Mouse (Mus musculus) frontal cortex, postnatal 36 days (tissue): ENCODE measurements at regions not wholly inside any gene's neighbourhood (a gene's known extent, or its start where the extent isn't known, plus 50 kb on each side); places are given as distances from the start of the nearest gene placed in this dataset.

ENCODE experiments used
- DNase-seq, 2 experiments: peaks; one replicate each; pipeline ENCODE4 v3.0.0; 2022; ENCODE audit warnings: low spot score in 2 of 2

DNA sequence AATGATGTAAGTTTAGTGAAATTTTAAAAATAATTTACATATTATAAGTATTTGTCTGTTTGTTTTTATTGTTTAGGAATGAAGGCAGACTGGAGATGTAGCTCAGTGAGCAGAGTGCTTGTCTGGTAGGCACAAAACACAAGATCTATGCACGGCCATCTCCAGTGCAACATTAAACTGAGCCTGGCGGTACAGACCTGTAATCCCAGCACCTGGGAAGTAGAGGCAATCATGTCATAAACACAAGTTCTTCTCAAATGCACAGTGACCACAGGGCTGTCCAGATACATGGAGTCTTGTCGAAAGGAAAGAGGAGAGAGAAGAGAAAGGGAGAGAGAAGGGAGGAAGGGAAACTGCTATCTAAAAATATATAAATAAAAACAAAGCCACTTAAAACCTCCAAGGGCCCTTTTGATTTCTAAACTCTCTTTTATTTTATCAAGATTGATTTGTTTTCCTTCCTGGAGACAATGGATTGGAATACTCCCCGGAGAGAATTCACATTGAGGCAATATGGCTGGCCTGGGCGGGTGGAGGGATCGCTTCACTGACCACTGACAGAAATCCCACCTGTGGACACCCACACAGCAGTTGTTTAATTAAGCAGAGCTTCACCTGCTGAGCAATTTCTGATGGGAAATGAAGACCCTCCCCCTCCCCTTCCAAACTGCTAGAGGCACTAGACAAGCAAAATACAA lies 215.6 kb upstream of the Tll1 start:
- no peak for DNase-seq

GRCm38 (mm10) chr8:64412488-64413188 lies 206.6 kb upstream of the Tll1 start:
- no peak for DNase-seq

- DNase-seq, result no peak
Measured at GRCm38 (mm10) chr8:64406775-64407490, 200.9 kb upstream of the Tll1 start.

- DNase-seq, result no peak
Measured at GRCm38 (mm10) chr8:64399554-64399953, 193.5 kb upstream of the Tll1 start.

DNA sequence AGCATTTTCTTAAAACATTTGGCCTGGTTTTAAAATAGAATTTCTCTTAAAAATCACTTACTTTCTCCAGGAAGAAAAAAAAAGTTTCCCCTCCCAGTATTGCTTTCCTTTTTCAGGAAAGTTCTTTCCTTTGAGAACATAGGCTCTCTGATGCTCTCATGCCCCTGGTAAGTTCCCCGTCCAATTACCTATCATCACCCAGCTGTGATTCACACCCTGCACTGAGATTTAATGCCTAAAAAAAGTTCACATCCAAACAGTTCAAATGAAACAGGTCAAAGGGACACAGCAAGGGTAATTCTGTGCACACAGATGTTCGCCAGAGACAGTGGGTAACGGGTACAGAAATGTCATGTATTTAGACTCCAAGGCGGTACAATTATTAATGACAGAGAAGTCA lies 191.8 kb upstream of the Tll1 start:
- DNase-seq, result no peak

- no peak for DNase-seq
Measured at GRCm38 (mm10) chr8:64395816-64396215, 189.7 kb upstream of the Tll1 start.

DNA sequence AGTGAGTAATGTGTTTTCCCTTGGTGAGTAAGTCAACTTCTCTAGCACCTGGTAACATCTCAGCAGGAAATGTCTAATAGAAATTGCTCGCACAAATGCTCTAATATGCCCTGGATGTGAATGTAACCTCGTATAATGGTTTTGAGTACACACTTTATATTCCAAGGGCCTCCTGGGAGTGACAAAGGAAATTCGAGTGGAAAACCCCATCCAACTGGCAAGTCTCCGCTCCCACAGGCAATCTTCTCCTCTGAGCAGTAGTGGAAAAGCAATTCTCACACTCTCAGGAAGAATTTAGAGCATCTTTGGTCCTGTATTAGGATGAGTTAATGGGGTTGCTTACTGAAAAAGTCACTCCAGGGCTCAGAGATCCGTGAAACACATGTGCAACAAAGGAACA lies 183.4 kb upstream of the Tll1 start:
- DNase-seq, result no peak

DNA sequence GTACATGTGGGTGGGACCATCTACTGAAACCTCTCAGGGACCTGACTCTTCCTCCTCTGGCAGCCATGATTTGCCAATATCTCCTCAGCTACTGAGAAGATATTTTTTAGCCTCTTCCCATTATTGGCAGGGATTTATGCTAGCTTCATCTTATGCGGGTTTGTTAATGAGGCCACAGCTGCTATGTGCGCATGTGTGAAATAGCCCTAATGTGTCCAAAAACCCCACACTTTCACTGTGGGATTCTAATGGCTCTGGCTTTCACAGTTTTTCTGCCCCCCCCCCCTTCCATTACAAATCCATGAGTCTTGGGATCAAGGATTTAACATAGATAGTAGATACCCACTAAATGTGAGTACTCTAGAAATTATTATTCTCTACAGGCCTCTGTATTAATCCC lies 182.2 kb upstream of the Tll1 start:
- no peak for DNase-seq

DNA sequence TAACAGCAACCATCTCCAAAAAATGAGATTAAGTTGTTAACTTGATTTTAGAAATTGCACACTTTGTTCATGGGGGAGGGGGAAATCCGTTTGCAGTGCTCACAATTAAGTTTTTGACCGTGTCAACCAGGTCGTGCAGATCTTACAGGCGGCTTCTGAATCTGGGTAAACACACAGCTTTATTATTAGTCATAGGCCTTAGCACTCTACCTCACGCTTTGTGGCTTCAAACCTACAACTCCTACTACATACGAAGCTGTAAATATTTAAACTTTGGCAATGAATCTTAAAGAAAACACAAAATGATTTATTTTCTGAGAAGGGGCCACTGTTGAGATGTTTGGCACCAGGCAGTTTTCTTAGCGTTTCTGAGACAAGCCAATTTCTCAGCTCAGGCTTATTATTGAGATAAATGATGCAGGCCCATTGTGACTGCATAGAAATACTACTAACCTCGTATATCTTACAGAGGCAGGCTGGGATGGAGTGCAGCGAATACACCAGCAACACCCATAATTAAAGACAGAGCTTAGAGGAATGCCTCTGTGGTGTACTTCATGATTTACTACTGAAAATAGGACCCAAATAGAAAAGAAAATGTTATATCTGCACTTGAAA lies 173.8 kb upstream of the Tll1 start:
- no peak for DNase-seq

- DNase-seq, result no peak
Measured at GRCm38 (mm10) chr8:64377830-64378229, 171.8 kb upstream of the Tll1 start.

- DNase-seq, result no peak
Measured at GRCm38 (mm10) chr8:64375509-64375908, 169.4 kb upstream of the Tll1 start.

GRCm38 (mm10) chr8:64374980-64375379 lies 168.9 kb upstream of the Tll1 start:
- no peak for DNase-seq

- no peak for DNase-seq
Measured at GRCm38 (mm10) chr8:64369973-64370372, 163.9 kb upstream of the Tll1 start.

DNA sequence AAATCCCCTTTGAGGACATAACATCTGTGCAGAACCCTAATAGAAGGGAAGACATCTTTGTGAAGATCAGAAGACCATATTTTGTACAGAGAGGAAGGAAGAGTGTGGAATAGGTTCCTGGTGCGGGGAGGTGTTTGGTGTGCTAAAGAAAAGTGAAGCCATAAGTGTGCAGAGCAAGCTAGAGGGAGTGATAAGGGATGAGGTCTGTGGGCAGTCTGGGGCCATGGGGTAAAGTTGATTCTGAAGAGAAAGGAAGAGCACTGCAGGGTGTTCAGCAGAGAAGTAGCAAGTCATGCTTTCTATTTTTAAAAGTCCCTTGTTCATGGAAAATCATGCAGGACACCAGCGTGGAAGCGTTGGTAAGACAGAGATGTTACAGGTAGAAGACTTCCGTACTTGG lies 161.8 kb upstream of the Tll1 start:
- no peak for DNase-seq

DNA sequence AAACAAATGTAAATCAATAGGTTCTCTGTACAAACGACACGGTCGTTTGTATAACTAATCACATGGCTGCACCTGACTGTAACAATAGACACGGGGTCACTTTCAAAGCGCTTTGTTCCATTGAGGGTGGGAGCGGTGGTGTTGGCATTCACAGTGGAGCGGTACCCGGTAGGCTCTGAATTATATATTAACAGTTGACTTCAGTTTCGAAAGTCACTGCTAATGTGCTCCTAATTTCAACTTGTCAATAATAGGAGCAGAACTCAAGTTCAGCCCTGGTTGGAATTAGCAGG lies 160.8 kb upstream of the Tll1 start:
- DNase-seq, result no peak

GRCm38 (mm10) chr8:64366226-64366973 lies 160.3 kb upstream of the Tll1 start:
- no peak for DNase-seq

GRCm38 (mm10) chr8:64357092-64357491 lies 151.0 kb upstream of the Tll1 start:
- DNase-seq, result no peak

- no peak for DNase-seq
Measured at GRCm38 (mm10) chr8:64348082-64348646, 142.1 kb upstream of the Tll1 start.

- no peak for DNase-seq
Measured at GRCm38 (mm10) chr8:64347490-64347889, 141.4 kb upstream of the Tll1 start.

DNA sequence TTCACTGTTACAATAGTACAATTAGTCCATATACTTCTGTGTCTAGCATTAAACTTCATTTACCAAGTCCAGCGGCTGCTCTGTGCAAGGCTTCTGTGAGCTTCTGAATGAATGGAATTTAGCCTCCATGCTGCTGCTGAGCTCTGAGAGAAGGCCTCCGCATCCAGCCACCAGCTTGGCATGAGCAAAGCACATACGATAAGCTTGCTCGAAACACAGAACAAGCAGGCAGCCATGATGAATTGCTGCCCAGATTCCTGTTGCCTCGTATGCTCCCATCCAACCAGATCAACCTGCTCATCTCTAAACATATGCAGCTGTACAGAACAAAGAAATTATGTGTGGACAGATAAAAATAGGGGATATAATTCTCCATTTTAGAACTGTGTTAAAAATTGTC lies 140.4 kb upstream of the Tll1 start:
- peak in 1 of 2 experiments; percentile 4 for DNase-seq

GRCm38 (mm10) chr8:64344933-64345332 lies 138.9 kb upstream of the Tll1 start:
- no peak for DNase-seq

DNA sequence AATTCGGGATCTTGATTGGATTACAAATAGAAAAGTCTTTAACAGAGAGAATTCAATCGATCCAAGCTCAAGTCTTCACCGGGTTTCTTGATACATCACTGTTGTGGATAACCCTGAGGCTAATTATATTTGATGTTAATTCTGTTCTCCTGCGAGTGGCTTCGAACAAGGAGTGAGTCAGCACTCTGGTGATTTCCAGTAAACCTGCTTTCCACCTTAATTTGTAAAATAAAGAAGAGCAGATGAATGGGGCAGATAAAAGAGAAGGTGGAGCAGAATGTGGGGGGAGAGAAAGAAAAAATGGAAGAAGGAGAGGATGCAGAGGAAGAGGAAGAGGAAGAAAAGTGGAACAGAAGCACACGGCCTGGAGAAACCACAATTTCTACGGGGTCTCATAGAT lies 137.5 kb upstream of the Tll1 start:
- DNase-seq, result no peak
